Mouse (Mus musculus) kidney, postnatal 0 days (tissue): ENCODE results near the gene Erc1. TPM values are rescaled to one million over a fixed set of nuclear protein-coding genes. Genes with fewer than 3 reads are reported as not detected.

Experiments used
- ATAC-seq: fragments of 200-750 bp; cut with Nextera tagmentation; replicated peaks from 2 replicates; pipeline ENCODE4 v1.8.0; 2017; ENCODE audit warnings: low read depth, moderate number of reproducible peaks, moderate TSS enrichment, moderate library complexity; ENCODE audit not compliant: low FRiP score
- DNase-seq: peaks from one replicate; pipeline ENCODE4 v3.0.0-alpha.2; 2016; ENCODE audit warnings: low spot score
- H3K27ac ChIP-seq: fragments of 300-500 bp; sonication (generic); 2 replicates; pipeline ENCODE4 v1.5.1; 2014; ENCODE audit warnings: mild to moderate bottlenecking
- H3K27me3 ChIP-seq: fragments of 300-500 bp; sonication (generic); 2 replicates; pipeline ENCODE4 v1.6.1; 2014; ENCODE audit warnings: low read length, mixed read lengths; ENCODE audit not compliant: insufficient read depth
- H3K36me3 ChIP-seq: fragments of 300-500 bp; sonication (generic); 2 replicates; pipeline ENCODE4 v1.6.1; 2014; ENCODE audit warnings: low read length, mixed read lengths; ENCODE audit not compliant: insufficient read depth
- H3K4me1 ChIP-seq: fragments of 300-500 bp; sonication (generic); replicated peaks from 2 replicates; pipeline ENCODE4 v1.6.1; 2014; ENCODE audit warnings: antibody characterized with exemption, low read length, mixed read lengths; ENCODE audit not compliant: insufficient read depth
- H3K4me2 ChIP-seq: fragments of 300-500 bp; sonication (generic); 2 replicates; pipeline ENCODE4 v1.6.1; 2014; ENCODE audit warnings: mild to moderate bottlenecking, low read length, moderate library complexity, mixed read lengths
- H3K4me3 ChIP-seq: fragments of 300-500 bp; sonication (generic); replicated peaks from 2 replicates; pipeline ENCODE4 v1.5.1; 2014; ENCODE audit warnings: low read depth, low read length
- H3K9ac ChIP-seq: fragments of 300-500 bp; sonication (generic); 2 replicates; pipeline ENCODE4 v1.6.1; 2014; ENCODE audit warnings: low read depth, low read length
- H3K9me3 ChIP-seq: fragments of 300-500 bp; sonication (generic); replicated peaks from 2 replicates; pipeline ENCODE4 v1.6.1; 2016; ENCODE audit warnings: low read length, inconsistent platforms, mixed read lengths
- CTCF ChIP-seq: IDR thresholded peaks from 2 replicates; pipeline ENCODE4 v1.5.1; 2016; ENCODE audit warnings: antibody characterized with exemption, low read depth, mild to moderate bottlenecking, moderate library complexity
- WGBS: fragments of 180-500 bp; shearing (Covaris S2); extraction: QIAGEN DNeasy Blood & Tissue Kit; methylation state at CpG from one replicate; pipeline ENCODE4 v1.1.7; 2014; 5-methylcytosine and 5-hydroxymethylcytosine counted together
- polyA plus RNA-seq: library from polyadenylated mRNA; unstranded; fragments of >200 nt; fragmentation: Nextera tagmentation; extraction: Ambion mirVana; gene quantifications from 2 replicates; pipeline ENCODE4 v1.2.1, GENCODE M21; 2015

The Erc1 gene
- polyA plus RNA-seq, 1 experiment from 2014 or later, result 10.6 TPM

- Histone ChIP-seq H3K9me3 (no peaks in the 10 kb centered on the region), H3K9ac (no peak overlapping the region), H3K27me3 (no peaks in the 10 kb centered on the region), H3K27ac (no peak overlapping the region), H3K36me3 (no peaks in the 10 kb centered on the region), H3K4me2 (no peak overlapping the region), H3K4me3 (no peak overlapping the region), H3K4me1 (no peaks in the 10 kb centered on the region)
- 92% methylated on average over 4 of the region's 4 CpGs for WGBS
- ATAC-seq, result no peak
- DNase-seq, result no peak
- TF ChIP-seq CTCF, result no peak
These were observed 252.5 kb downstream of the Erc1 start for GRCm38 (mm10) chr6:119595440-119595839.

DNA sequence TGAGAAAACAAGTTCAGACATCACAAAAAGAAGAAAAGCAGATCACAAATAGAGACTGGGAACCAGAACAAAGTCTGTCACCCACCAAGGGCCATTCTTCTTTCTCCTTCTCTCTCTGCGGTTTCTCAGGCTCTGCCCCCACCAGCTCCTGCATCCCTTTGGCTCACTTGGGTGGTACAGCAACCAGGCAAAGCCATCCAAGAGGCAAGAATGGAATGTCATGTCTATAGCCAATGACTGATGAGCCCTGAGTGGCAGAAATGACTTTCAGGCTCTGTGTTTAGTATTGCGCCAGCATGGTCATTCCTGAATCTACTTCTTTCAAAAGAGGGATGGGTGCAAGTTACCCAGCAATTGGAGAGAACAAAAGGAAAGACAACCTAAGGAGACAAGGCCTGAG is 257.1 kb downstream of the Erc1 start:
- H3K4me2 ChIP-seq, result no peak overlapping the region
- H3K4me3 ChIP-seq, result no peak overlapping the region
- no peak overlapping the region for H3K9ac ChIP-seq
- peaks cover 9% of the 10 kb centered on the region for H3K4me1 ChIP-seq
- H3K36me3 ChIP-seq, result no peaks in the 10 kb centered on the region
- no peaks in the 10 kb centered on the region for H3K27me3 ChIP-seq
- no peak for TF ChIP-seq CTCF
- H3K27ac ChIP-seq, result no peak overlapping the region
- 86% methylated on average over 2 of the region's 2 CpGs for WGBS
- no peak for ATAC-seq
- H3K9me3 ChIP-seq, result no peaks in the 10 kb centered on the region
- DNase-seq, result no peak

GRCm38 (mm10) chr6:119587897-119588296 is 260.1 kb downstream of the Erc1 start:
- H3K4me3 ChIP-seq, result no peak overlapping the region
- 71% methylated on average over 2 of the region's 2 CpGs for WGBS
- H3K4me2 ChIP-seq, result no peak overlapping the region
- no peak for TF ChIP-seq CTCF
- no peaks in the 10 kb centered on the region for H3K36me3 ChIP-seq
- peaks cover 24% of the 10 kb centered on the region for H3K4me1 ChIP-seq
- H3K9ac ChIP-seq, result no peak overlapping the region
- DNase-seq, result no peak
- ATAC-seq, result no peak
- no peaks in the 10 kb centered on the region for H3K9me3 ChIP-seq
- no peaks in the 10 kb centered on the region for H3K27me3 ChIP-seq
- H3K27ac ChIP-seq, result no peak overlapping the region

DNA sequence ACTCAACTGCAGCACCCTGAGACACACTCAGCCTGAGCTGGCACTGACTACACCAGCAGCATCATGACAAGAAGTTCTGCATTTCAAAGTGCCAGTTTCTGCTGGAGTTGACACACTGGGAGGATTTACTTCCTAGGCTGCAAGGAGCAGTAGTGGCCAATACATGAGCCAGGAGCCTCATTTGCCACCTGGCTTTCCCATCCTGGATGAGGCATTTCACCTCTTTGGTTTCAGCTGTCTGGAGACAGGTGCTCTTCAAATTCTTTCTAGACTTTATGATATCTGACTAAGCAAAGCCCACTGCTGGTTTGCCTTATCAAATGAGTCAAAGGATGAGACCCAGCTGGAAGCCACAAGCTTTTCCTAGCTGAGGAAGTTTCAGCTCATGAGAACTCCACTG is 260.5 kb downstream of the Erc1 start:
- H3K4me2 ChIP-seq, result no peak overlapping the region
- H3K4me3 ChIP-seq, result no peak overlapping the region
- ATAC-seq, result no peak
- H3K9me3 ChIP-seq, result no peaks in the 10 kb centered on the region
- peaks cover 24% of the 10 kb centered on the region for H3K4me1 ChIP-seq
- DNase-seq, result no peak
- no peaks in the 10 kb centered on the region for H3K27me3 ChIP-seq
- no peak overlapping the region for H3K9ac ChIP-seq
- H3K27ac ChIP-seq, result no peak overlapping the region
- H3K36me3 ChIP-seq, result no peaks in the 10 kb centered on the region
- TF ChIP-seq CTCF, result no peak

GRCm38 (mm10) chr6:119585652-119586375 is 262.2 kb downstream of the Erc1 start:
- no peak overlapping the region for H3K27ac ChIP-seq
- no peak overlapping the region for H3K9ac ChIP-seq
- ATAC-seq (no peak), DNase-seq (no peak)
- no peaks in the 10 kb centered on the region for H3K36me3 ChIP-seq
- H3K4me2 ChIP-seq, result no peak overlapping the region
- H3K27me3 ChIP-seq, result no peaks in the 10 kb centered on the region
- no peaks in the 10 kb centered on the region for H3K9me3 ChIP-seq
- 59% methylated on average over 5 of the region's 5 CpGs for WGBS
- no peak overlapping the region for H3K4me3 ChIP-seq
- peaks cover 24% of the 10 kb centered on the region for H3K4me1 ChIP-seq
- TF ChIP-seq CTCF, result no peak

GRCm38 (mm10) chr6:119584061-119584460 is 263.9 kb downstream of the Erc1 start:
- Histone ChIP-seq H3K4me2 (no peak overlapping the region), H3K4me3 (no peak overlapping the region), H3K9ac (no peak overlapping the region), H3K27ac (no peak overlapping the region), H3K36me3 (no peaks in the 10 kb centered on the region), H3K27me3 (no peaks in the 10 kb centered on the region), H3K9me3 (no peaks in the 10 kb centered on the region), H3K4me1 (peaks cover 24% of the 10 kb centered on the region)
- DNase-seq (peak; percentile 57), ATAC-seq (no peak)
- no peak for TF ChIP-seq CTCF
- 14% methylated on average over 1 of the region's 1 CpGs for WGBS

GRCm38 (mm10) chr6:119583165-119583564 is 264.8 kb downstream of the Erc1 start:
- no peaks in the 10 kb centered on the region for H3K27me3 ChIP-seq
- ATAC-seq, result no peak
- WGBS, result 91% methylated on average over 5 of the region's 5 CpGs

More at GRCm38 (mm10) chr6:119583165-119583564, 264.8 kb downstream of the Erc1 start:
- TF ChIP-seq CTCF, result no peak
- H3K9ac ChIP-seq, result no peak overlapping the region
- no peaks in the 10 kb centered on the region for H3K36me3 ChIP-seq
- H3K4me3 ChIP-seq, result no peak overlapping the region
- H3K4me1 ChIP-seq, result peaks cover 24% of the 10 kb centered on the region
- H3K27ac ChIP-seq, result no peak overlapping the region
- no peak overlapping the region for H3K4me2 ChIP-seq
- H3K9me3 ChIP-seq, result no peaks in the 10 kb centered on the region
- no peak for DNase-seq
